Mouse (Mus musculus): ENCODE measurements around the gene Gm17617. TPM values are rescaled to one million over a fixed set of nuclear protein-coding genes. Genes with fewer than 3 reads are reported as not detected.

Gm17617 gene
- polyA plus RNA-seq, 1 experiment from 2014 or later: not detected

DNA sequence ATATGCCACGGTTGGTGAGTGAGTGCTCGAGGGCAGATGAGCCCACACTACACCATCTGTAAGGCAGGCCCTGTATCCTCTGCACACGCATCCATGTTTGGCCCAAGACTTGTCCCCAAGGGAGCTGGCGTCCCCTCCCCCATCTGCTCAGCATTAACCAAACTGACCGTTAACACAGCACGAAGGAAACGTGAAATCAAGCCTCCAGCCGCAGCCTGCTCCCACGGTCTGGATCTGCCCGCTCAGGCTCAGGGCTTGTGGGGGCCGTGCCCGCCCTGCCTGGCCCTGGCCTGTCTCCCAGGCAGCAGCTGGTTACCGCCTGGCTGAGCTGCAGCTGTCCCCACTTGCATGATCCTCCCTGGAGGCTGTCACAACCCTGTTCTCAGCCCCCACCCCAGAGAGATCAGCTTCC is 35.6 kb upstream of the Gm17617 start:
- POLR2A ChIA-PET: no interaction called here
- DNase-seq (ENCODE audit: low read depth, low spot score) (no peak), ATAC-seq (no peak)
- CTCF ChIA-PET: no interaction called here
- no peaks in the 10 kb centered on the region for H3K27me3 ChIP-seq
- TF ChIP-seq CTCF (IDR thresholded peaks at IDR 0.05): no peak
- in situ Hi-C loops (cut with MboI; ENCODE audit: low pct_unique_long_range_greater_than_20kb): no loop called here

DNA sequence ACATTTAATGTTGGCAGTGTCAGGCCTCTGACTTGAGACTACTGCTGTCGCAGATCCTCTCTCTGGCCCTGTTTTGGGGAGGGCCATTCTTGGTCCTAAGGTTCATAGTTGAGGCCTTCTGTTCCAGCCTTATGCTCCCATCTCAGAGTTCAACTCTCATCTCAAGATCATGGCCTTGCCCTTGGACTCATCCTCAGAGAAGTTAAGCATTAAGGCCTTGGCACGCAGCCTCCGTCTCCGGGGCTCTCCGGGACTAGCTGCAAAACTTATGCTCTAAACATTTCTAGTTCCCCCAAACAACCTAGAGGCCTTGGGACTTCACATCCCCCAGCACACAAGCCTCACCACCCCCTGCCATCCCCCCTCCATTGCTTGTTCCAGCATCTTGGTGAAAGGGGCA is 34.9 kb upstream of the Gm17617 start:
- CTCF ChIA-PET: no interaction called here
- in situ Hi-C loops (cut with MboI; ENCODE audit: low pct_unique_long_range_greater_than_20kb): no loop called here
- ATAC-seq: no peak

DNA sequence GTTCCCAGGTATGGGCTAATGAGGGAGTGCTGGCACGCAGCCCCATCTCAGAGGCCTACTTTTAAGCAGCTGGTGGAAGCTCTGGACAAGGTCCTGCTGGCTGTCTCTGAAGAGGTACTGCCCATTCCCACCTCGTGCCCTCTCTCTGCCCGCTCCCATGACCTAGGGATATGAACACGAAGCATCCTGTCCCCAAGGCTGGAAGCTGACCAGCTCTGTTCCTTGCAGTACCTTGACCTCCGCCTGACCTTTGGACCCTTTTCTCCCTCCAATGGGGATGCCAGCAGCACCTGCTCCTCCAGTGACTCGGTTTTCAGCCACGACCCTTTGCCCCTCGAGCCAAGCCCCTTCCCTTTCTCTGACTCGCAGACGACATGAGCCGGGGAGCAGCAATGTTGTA is 34.5 kb upstream of the Gm17617 start:
- CTCF ChIA-PET: no interaction called here
- DNase-seq (ENCODE audit: low read depth, low spot score): no peak
- ATAC-seq: no peak
- H3K27me3 ChIP-seq: no peaks in the 10 kb centered on the region
- POLR2A ChIA-PET: no interaction called here
- in situ Hi-C loops (cut with MboI; ENCODE audit: low pct_unique_long_range_greater_than_20kb): no loop called here
- TF ChIP-seq CTCF (IDR thresholded peaks at IDR 0.05): no peak

More for the DNA sequence above, 34.9 kb upstream of the Gm17617 start:
- no peaks in the 10 kb centered on the region for H3K27me3 ChIP-seq
- no peak for TF ChIP-seq CTCF (IDR thresholded peaks at IDR 0.05)
- no peak for DNase-seq (ENCODE audit: low read depth, low spot score)
- POLR2A ChIA-PET: no interaction called here

DNA sequence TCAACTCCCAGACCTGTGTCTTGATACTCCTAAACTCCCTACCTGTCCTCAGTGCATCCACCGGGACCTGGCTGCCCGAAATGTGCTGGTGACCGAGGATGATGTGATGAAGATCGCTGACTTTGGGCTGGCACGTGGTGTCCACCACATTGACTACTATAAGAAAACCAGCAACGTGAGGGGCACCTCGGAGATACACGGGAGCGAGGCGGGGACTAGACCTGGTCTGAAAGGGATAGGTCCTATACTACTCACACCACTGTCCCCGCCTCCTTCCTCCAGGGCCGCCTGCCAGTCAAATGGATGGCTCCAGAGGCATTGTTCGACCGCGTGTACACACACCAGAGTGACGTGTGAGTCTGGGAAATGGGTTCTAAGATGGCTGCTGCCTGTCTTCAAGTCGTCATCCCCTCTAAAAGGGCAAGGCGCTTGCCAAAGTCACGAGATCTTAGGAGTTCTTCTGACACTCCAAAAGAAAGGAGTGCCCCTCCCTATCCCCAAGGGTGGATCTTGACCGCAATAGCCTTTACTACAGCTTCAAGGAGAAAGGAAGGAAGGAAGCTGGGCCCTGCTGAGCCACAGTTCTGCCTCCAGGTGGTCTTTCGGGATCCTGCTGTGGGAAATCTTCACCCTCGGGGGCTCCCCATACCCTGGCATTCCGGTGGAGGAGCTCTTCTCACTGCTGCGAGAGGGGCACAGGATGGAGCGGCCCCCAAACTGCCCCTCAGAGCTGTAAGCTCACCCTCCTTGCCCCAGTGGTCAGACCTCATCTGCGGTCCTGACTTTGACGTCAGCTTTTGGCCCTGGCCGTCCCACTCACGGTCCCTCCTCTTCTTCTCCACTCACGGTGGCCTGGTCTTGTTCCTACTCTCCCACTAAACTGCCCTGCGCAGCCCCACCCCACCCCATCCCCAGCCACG is 33.7 kb upstream of the Gm17617 start:
- no peaks in the 10 kb centered on the region for H3K27me3 ChIP-seq
- DNase-seq (ENCODE audit: low read depth, low spot score) (no peak), ATAC-seq (no peak)
- TF ChIP-seq CTCF (IDR thresholded peaks at IDR 0.05): no peak
- ChIA-PET POLR2A (no interaction called here), CTCF (interaction anchor here (1.1 to 1.5 kb wide), 2 partner anchors 11 to 91 kb away, joined by 3 read pairs; no protein-coding TSS in a partner anchor)
- in situ Hi-C loops (cut with MboI; ENCODE audit: low pct_unique_long_range_greater_than_20kb): no loop called here

DNA sequence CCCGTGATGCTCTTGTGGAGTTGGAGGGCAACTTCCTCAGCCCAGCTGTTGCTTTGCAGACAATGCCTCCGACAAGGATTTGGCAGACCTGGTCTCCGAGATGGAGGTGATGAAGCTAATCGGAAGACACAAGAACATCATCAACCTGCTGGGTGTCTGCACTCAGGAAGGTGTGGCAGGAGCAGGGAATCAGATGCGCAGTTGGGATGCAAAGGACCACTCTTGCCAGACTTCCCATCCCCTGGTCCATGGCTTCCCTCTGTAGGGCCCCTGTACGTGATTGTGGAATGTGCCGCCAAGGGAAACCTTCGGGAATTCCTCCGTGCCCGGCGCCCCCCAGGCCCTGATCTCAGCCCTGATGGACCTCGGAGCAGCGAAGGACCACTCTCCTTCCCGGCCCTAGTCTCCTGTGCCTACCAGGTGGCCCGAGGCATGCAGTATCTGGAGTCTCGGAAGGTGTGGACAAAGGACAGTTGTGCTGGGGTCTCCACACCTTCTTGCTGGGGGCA is 32.5 kb upstream of the Gm17617 start:
- DNase-seq (ENCODE audit: low read depth, low spot score) (no peak), ATAC-seq (no peak)
- POLR2A ChIA-PET: no interaction called here
- in situ Hi-C loops (cut with MboI; ENCODE audit: low pct_unique_long_range_greater_than_20kb): no loop called here
- no peak for TF ChIP-seq CTCF (IDR thresholded peaks at IDR 0.05)
- CTCF ChIA-PET: interaction anchor here (1.1 to 1.5 kb wide), 2 partner anchors 12 to 92 kb away, joined by 3 read pairs; no protein-coding TSS in a partner anchor
- no peaks in the 10 kb centered on the region for H3K27me3 ChIP-seq

DNA sequence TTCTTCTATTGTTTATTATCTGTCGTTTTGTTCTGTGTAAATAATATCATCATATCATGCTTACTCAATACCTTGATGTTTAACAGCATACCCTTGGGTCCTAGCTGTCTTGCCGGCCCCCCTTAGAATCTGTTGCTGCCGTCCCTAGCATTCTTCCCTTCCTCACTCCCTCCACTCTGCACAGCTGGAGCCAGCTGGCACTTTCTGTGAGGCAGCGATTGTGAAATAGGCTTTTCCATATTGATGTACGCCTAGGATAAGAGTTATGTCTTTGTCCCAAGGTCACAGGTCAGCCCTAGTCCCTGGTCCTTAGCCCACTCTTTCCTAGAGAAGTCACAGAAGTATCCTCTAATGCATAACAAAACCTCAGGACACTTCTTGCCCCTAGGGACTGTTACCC is 30.2 kb upstream of the Gm17617 start:
- no peak for ATAC-seq

DNA sequence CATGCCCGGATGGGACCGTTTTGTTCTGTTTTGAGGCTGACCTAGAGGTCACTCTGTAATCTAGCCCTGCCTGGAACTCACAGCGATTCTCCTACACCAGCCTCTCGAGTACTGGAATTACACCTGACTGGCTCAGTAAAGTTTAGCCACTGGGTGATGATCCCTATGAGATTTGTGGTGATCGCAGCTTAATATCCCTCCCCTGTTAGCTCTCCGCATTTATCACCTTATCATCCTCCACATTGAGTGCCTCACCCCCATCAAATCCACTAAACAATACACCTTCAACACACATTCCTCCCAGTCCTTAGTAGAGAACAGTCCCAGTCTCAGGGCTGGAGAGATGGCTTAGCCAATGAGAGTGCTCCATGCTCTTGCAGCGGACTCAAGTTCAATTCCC is 29.0 kb upstream of the Gm17617 start:
- TF ChIP-seq CTCF (IDR thresholded peaks at IDR 0.05): no peak
- POLR2A ChIA-PET: no interaction called here
- ATAC-seq (no peak), DNase-seq (ENCODE audit: low read depth, low spot score) (no peak)
- CTCF ChIA-PET: no interaction called here
- in situ Hi-C loops (cut with MboI; ENCODE audit: low pct_unique_long_range_greater_than_20kb): no loop called here
- no peaks in the 10 kb centered on the region for H3K27me3 ChIP-seq

More for the DNA sequence above, 30.2 kb upstream of the Gm17617 start:
- no peak for TF ChIP-seq CTCF (IDR thresholded peaks at IDR 0.05)
- no peaks in the 10 kb centered on the region for H3K27me3 ChIP-seq
- DNase-seq (ENCODE audit: low read depth, low spot score): no peak
- ChIA-PET CTCF (no interaction called here), POLR2A (no interaction called here)
- in situ Hi-C loops (cut with MboI; ENCODE audit: low pct_unique_long_range_greater_than_20kb): no loop called here

DNA sequence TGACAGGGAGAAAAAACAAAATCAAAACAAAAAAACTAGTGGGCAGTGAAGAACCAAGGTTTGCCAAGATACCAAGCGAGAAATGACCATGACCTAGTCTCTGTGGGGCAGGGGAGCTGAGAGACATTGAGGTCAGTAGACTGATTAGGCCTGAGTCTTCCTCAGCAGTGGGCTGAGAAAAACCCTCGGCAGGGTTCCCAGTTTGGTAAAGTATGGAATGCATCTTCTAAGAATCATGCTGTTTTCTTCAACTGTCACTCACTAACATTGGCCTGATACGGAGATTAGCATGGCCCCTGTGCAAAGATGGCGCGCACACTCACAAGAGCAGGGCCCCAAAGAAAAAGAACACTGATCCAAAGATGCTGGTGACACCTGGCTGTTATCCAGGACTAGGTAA is 20.6 kb upstream of the Gm17617 start:
- CTCF ChIA-PET: no interaction called here
- no peaks in the 10 kb centered on the region for H3K27me3 ChIP-seq
- POLR2A ChIA-PET: no interaction called here
- TF ChIP-seq CTCF (IDR thresholded peaks at IDR 0.05): no peak
- ATAC-seq (no peak), DNase-seq (ENCODE audit: low read depth, low spot score) (no peak)
- in situ Hi-C loops (cut with MboI; ENCODE audit: low pct_unique_long_range_greater_than_20kb): no loop called here

DNA sequence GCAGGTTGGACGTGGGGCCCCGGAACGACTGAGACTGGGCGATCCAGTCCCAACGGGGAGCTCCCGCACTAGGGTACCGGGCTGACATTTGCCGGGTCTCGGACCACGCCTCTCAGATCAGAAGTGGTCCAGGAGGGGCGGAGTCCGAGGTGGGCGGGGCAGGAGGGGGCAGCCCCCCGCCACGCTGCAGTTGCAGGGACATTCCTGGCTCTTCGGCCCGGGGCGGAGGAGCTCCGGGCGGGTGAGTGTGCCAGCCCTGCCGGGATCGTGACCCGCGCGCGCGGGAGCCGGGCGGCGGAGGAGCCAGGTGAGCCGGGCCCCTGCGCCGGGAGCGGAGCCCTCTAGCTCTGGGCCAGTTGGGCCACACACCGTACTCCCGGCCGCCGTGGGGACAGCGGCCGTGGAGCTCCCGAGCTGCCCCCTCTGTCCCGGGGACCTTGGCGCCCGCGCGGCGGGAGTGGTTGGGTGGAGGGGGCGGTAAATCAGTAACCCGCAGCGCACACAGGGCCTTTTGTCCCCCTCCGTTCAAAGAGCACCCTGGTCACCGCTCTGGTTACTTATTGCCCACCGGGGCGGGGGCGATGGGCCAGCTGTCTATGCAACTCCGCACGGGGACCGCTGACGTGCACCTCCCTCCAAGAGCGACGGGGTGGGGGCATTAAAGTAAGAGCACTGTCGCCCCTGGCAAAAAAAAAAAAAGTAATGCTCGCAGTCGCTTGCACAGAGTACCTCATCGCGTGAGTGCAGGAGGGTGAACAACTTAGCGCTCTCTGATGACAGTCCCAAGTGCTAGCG is 19.5 kb upstream of the Gm17617 start, which contains the start of gene Fgfr4:
Gene Fgfr4 (plus strand): TSS at position 20 of the 795 bp plus-strand sequence.
- in situ Hi-C loops (cut with MboI; ENCODE audit: low pct_unique_long_range_greater_than_20kb): no loop called here
- TF ChIP-seq CTCF (IDR thresholded peaks at IDR 0.05): no peak
- DNase-seq (ENCODE audit: low read depth, low spot score) (no peak), ATAC-seq (no peak)
- ChIA-PET CTCF (no interaction called here), POLR2A (interaction anchor here (0.6 to 1.1 kb wide), 3 partner anchors 18 to 40 kb away, joined by 3 to 4 read pairs (median 3); no protein-coding TSS in a partner anchor)
- no peaks in the 10 kb centered on the region for H3K27me3 ChIP-seq

DNA sequence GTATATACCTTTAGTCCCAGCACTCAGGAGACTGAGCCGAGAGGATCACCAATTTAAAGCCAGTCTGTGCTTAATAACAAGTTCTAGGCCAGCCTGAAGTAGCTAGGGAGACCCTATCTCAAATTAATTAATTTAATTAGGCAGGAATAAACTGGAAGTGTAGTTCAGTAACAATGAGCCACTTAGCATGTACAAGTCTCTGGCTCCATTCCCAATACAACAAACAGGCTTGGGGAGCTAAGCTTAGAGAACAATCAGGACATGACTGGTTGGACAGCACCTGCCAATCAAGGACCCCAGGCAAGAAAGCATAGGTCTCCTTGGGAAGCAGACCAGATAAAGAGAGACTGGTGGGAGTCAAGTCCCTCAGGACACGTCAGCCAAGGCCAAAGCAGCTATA is 6.9 kb upstream of the Gm17617 start:
- in situ Hi-C loops (cut with MboI; ENCODE audit: low pct_unique_long_range_greater_than_20kb): no loop called here
- ATAC-seq: no peak
- ChIA-PET CTCF (no interaction called here), POLR2A (interaction anchor here (0.5 kb wide), 1 partner anchor 11 kb away, joined by 6 read pairs; no protein-coding TSS in a partner anchor)
- no peak for TF ChIP-seq CTCF (IDR thresholded peaks at IDR 0.05)
- no peak for DNase-seq (ENCODE audit: low read depth, low spot score)
- no peaks in the 10 kb centered on the region for H3K27me3 ChIP-seq
